Mouse (Mus musculus) common myeloid progenitor, adult 5-6 weeks (primary cell): ENCODE measurements around the gene Lrrc75b. TPM values are rescaled to one million over a fixed set of nuclear protein-coding genes. Genes with fewer than 3 reads are reported as not detected.

ENCODE experiments used
- ATAC-seq: replicated peaks from 2 replicates; pipeline ENCODE4 v1.8.0; 2016; ENCODE audit warnings: low read depth, mild to moderate bottlenecking, moderate TSS enrichment, inconsistent platforms; ENCODE audit not compliant: poor library complexity, severe bottlenecking
- total RNA-seq: library from RNA; stranded (forward); fragments of 200-1000, 187-1606 nt; gene quantifications from 2 replicates; pipeline ENCODE4 v1.2.3, GENCODE M21; 2017

Gene Lrrc75b
- total RNA-seq: not detected in 2 replicates

DNA sequence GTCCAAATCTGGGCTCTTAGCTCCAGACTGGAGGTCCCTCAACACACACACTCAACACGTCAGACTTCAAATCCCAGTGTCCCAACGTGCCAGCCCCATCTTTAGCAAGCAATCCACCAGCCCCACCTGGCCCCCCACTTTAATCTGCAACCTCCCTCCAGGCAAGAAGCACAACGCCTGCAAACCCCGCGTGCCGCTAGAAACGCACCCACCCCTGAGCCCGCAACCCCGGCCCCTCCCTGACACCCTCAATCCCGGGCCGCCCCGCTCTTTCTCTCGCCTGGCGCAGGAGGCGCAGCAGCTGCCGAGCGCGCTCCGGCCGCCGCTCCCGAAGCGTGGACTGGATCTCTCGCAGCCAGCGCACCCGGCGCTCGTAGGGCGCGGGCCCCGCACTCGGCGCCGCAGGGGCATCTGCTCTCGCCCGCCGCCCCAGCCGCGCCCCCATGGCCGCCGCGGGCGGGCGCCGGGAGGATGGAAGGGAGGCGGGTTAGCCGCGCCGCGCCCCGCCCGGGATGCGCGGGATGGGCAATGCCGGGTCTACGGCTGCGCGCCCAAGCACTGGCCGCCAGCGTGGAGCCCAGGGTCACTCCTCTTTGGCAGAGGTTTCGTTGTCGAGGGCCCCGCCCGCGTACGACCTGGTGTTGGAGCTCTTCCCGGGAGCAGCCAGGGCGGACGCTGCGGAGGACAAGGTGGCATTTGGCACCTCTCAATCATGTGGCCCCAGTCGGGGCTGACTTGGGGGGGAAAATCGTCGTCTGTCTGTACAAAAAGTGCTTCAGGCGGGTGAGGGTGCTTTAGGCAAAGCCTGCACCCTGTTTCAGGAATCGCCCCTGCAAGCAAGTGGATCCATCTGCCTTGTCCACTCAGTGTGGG is at the start of gene Lrrc75b:
TSS of gene Lrrc75b (minus strand) at position 655 of the 873 bp plus-strand sequence.
- peak; percentile 13 for ATAC-seq

DNA sequence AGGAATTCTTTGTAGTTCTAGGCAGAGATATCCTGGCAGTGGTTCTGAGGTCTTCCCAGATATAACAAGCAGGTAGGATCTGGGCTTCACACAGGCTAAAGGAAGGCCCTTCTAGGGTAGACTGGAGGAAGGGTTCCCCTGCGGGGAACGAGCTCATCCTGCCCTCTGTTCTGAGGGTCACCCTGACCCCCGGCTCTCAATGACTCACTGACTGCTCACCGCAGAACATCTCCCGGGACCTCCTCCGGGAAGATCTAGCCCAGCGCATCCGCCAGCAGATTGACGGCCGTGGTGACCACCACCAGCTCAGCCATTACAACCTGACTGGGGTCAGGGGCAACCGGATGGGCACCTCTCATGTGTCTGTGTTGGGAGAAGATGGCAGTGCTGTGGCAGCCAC is 48.8 kb upstream of the Lrrc75b start:
- ATAC-seq: no peak

DNA sequence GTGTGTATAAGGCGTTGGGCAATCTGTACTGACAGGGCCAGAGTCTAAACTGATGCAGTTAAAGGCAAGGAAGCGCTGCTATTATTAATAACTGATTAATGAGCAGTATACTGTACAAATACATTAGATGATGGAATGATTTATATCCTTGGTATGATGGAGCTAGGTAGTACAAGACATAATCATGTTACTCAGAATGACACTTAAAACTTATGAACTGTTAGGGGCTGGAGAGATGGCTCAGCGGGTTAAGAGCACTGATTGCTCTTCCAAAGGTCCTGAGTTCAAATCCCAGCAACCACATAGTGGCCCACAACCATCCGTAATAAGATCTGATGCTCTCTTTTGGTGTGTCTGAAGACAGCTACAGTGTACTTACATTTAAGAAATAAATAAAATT is 47.1 kb upstream of the Lrrc75b start:
- ATAC-seq: no peak

DNA sequence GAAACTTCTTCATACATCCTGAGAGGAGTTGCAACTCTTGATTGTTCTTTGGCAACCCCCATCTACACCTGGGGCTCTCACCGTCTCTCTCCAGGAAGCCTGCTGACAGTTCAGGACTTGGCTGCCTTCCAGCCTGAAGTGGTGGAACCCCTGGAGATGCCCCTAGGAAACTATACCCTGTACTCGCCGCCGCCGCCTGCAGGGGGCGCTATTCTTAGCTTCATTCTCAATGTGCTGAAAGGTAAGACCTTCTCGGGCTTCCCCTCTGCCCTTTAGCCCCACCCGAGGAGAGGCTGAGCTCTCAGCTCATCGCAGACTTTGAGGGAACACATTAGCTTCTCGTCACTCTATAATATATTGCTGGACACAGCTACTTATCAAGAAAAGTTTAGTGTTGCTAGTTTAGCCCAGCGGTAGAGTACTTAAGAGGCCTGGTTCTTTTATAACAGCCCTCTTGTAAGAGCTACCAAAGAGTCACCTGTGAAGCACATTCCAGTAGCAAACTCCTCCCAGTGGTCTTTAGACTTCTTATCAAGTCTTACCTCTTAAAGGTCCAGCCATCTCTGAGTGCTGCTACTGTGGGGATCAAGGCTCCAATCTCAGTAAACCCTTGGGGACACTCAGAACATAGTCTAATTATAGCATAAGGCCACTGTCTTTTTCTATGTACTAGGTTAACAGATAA is 45.2 kb upstream of the Lrrc75b start:
- no peak for ATAC-seq

DNA sequence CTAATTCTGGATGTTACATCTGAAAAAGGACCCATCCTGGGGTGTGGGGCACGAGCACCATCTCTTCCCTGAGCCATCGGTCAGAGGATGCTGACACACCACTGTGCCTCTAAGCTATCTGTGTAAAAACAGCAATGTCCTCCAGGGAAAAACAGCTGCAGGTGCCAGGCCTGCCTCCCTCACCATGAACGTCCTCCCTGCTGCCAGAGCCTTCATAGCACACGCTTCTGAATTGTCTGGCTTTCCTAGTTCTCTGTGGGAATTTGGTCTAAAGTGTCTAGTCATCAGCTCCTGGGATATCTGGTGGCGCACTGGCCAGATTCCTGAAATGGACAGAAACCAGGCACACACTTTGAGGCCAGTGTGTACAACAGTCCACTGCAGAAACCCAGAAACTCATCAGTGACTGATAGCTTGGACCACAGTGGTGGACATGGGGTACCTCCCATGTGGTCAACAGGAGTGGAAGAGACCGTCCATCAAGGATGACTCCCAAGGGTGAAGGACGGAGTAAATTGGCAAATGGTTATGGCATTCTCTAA is 40.1 kb upstream of the Lrrc75b start:
- ATAC-seq: no peak

DNA sequence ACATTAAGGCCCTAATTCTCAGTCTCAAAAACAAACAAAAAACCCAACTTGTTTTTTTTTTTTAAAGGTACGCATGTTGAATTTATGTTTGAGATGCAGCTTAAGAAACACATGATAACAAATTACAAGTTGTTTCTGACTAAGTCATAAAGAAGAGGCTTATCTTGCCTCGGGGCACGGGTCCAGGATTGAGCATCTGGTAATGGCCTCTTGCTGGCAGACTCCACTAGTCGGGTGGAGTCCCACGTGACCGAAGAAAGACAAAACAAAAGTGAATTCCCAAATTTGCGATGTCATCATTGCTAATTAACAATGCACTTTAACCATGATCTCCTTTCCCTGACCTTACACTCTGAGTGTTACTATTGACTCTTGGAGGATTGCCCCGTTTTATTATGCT is 35.9 kb upstream of the Lrrc75b start:
- no peak for ATAC-seq

DNA sequence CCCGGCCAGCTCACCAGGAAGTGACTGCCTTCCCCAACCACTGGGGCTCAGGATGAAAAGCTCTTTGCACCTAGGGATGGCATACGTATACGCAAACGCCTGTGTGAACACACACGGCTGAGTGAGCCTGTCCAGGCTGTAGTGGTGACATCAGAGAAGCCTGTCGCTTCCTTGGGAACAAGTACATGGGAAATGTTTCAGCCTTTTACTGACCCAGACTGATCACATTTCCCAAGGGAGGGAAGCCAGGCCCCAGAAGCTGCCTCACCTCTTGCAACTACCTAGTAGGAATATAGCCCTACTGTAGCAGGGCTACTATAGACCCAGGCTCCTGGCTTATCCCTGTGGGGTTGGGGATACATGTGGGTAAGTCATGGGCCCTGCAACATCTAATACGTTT is 32.5 kb upstream of the Lrrc75b start:
- ATAC-seq: no peak

DNA sequence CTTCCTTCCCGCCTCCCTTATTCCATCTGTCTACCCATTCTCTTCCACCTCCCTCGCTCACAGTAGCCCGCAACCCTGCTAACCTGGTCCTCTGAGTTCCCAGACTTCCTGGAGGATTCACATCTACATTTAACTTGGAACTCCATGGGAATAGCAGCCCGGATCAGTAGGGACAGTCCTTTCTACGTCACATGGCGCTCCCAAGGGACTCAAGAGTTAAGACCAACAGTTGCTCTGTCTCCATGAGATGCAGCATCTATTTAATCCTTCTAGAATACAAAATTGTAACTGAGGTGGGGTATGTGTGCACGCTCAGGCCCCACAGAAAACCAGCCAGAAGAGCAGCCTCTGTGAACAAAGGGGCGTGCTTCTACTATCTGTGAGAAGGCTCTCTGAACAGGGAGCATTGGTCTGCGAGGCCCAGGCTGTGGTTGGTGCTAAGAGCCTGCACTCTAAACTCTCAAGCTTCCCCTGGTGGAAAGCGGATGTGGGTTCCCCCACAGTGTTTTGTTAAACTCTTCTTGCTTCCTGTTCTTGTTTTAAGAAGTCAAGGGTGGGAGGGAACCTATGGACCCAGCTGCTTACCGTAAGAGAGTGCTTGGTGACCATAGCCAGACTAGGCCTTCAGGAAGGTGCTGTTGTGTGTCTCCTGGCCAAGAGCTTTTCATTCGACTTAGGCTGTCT is 31.2 kb upstream of the Lrrc75b start:
- ATAC-seq: peak; percentile 88

DNA sequence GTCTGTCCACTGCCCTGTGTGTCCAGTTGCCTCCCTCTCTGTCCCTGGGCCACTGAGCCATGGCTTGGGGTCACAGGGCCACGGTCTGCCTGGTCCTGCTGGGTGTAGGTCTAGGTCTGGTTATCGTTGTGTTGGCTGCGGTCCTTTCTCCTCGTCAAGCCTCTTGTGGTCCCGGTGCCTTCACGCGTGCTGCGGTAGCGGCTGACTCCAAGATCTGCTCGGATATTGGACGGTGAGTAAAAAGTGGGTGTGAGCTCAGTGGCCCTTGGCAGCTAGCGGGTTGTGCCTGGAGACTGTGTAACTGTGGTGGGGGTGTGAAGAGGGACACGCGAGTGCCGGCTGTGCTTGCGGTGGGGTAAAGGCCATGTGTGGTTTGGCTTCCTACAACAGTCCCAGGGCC is 29.5 kb upstream of the Lrrc75b start:
- peak; percentile 29 for ATAC-seq

DNA sequence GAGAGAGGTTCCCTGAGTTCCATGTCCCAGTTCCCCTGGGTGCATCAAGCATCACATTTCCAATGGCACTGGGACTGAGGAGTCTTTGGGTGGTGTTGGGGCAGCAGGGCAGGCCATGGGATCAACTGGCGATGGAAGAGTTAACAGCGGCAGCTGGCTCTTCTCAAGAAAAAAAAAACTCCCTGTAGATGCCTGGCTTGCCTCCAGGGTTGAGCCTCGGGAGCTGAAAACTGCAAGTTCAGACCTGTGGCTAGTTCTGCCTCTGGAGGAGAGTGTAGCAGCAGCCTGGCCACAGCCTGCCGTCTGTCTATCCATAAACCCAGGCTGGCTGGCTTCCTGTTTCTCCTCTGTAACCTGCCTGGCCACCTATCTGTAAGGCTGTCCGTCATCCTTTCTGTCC is 29.0 kb upstream of the Lrrc75b start, which contains the start of gene Ggt5:
TSS of gene Ggt5 (plus strand) at position 212 of the 400 bp plus-strand sequence.
- ATAC-seq: peak; percentile 39

DNA sequence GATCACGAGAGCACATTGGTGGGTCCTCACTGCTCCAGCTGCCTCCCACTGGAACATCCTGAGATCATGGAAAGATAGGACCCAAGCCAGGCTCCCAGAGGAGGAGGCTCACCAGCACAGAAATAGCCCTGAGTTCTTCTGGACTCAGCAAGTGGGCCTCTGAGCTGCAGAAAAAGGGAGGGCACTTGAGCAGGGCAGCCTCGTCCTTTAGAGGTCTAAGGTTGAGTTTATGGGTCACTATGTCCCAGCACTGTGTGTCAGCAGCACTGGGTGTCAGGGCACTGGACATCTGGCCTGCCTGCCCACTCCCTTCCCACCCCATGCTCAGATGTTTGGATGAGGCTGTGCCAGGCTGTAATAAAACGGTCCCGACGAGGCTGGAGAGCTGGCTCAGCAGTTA is 28.2 kb upstream of the Lrrc75b start:
- no peak for ATAC-seq

DNA sequence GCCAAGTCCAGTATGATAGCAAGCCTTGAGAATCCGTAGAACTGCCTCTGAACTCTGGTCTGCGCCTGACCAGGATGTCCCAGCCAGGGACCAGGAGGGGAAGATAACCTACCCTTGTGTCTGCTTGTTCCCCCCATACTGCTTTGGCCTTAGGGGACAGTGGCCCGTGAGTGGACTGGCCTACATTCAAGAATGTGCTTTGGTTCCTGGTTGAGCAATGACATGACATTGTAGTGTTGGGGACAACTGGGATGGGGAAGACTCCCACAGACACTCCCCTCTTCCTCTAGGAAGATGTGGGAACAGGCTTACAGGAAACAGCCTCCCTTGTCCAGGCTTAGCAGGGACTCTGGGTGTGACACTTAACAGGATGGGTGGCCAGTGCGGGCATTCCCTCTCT is 27.7 kb upstream of the Lrrc75b start:
- ATAC-seq: no peak

DNA sequence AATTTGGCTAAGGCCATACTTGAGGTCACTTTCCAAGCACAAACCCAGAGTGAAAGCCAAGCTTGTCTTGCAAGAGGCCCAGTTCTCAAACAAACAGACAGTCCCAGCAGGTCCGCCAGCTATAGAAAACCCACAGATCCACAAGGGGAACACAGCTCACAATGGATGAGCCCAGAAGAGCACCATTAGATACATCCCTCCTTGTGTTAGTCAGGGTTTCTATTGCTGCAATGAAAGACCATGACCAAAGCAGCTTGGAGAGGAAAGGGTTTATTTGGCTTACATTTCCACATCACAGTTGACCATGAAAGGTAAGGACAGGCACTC is 26.4 kb upstream of the Lrrc75b start:
- no peak for ATAC-seq

DNA sequence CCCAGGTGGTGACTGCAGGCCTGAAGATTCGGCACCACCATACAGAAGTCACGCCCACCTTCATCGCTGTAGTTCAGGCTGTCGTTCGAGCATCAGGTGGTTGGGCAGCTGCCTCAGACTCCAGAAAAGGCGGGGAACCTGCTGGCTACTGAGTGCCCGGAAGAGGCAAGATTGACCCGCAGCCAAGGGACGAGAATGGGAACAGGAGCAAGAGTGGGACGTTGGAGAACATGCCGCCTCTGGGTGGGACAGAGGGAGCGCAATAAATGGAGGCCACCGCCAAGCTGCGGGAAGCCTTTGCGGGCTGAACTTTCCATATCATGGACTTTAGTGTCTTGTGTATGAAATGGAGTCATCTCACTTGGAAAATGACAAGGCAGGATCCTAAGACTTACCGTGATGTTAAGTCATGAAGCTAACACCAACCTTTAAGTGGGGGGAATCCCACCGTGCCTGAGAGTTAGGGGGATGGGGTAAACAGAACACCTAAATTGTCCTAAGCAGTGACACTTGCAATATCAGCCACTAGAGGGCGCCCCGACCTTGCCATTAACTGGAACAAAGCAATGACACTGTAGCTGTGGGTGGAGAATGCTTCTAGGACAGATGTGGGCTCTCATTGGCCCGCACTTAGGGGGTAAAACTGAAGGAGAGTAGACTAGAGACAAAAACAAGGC is 25.9 kb upstream of the Lrrc75b start:
- peak; percentile 59 for ATAC-seq

DNA sequence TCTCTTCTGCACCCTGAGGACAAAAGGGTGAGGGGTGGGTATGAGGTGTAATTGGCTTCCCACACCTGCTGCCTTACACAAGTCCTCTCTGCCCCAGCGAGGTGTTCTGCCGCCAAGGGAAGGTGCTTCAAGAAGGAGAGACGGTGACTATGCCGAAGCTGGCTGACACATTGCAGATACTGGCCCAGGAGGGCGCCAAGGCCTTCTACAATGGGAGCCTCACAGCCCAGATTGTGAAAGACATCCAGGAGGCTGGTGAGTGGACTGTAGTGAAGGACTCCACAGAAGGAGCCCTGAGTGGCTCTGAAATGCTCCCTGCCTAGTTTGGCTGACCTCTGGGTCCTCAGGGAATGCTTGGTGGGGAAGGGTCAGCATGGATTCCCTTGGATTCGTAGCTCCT is 19.0 kb upstream of the Lrrc75b start:
- ATAC-seq: no peak

DNA sequence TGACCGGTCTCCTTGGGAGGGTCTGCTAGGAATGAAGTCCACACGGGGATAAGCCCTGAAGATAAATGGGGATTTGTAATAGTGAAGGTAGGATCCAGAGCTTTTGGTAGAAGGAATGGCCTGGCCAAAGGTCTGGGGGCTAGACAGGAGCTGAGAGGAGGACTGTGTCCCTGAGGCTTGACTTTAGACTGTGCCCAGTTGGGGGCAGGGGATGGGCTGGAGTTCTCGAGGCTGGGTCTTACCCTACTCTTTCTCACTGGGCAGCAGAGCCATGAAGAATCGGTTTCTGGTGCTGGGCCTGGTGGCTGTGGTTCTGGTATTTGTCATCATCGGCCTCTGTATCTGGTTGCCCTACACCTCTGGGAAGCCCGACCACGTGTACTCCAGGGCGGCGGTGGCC is 13.8 kb upstream of the Lrrc75b start:
- ATAC-seq: no peak

DNA sequence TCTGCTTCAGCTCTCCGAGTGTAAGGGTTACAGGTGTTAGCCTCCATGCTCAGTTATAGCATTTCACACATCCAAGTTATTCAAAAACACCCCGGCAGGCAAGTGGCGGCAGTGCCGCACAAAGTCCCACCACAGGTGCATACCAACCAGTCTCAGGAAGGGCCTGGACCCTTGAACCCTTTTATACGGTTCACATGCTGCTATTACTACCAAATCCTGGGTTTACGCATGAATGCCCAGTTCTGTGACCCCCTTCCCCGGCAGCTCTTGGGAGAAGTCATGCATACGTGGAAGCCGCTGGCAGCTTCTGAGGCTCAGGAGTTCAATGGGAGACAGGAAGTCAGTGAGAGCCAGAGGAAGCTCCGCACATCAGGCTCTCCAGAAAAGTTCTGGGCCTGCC is 13.1 kb upstream of the Lrrc75b start:
- ATAC-seq: no peak

DNA sequence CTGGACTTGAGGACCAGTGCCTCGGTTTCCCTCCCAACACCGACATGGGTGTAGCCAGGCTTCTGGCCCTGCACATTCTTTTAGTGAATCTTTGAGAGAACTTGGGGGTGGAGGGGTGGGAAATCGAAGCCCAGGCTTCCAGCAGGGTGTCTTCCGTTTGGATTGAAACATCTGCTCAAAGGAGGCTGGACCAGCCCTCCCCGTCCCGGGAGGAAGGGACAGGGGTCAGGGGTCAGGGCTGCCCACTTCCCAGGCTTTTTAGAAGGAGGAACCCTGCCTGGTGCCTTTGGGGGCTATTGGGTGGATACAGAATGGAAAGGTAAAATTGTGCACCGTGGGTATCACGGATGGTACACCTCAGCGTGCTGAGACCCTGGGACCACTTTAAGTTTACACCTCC is 11.8 kb upstream of the Lrrc75b start:
- ATAC-seq: no peak

DNA sequence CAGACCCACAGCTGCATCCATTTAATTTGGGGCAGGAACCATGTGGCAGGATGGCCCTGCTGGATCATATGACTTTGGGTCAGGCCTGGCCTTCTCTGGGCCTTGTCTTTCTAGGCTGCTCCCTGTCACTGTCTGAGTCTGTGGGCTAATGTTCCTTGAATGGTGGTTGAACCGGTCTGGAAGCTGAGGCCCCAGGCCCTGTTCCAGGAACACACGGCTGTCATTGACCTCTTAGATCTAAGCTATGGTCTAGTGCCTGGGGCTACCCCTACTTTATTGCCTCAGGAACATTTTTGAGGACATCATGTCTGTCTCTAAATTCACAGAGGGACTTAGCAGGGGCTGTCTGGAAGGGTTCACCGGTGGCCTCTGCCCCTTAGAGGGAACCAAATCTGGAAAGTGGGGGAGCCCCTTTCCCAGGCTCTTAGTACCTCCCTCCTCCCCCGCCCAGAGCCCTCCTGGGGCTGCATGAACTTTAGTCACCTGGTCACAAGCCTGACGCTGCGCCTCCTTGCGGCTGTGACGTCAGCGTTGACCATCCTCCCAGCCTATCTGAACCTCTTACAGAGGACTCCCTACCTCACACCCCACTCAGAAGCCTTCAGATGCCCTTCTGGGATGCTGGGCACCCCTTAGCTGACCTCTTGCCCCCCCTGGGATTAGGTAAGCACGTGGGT is 11.0 kb upstream of the Lrrc75b start:
- ATAC-seq: no peak

DNA sequence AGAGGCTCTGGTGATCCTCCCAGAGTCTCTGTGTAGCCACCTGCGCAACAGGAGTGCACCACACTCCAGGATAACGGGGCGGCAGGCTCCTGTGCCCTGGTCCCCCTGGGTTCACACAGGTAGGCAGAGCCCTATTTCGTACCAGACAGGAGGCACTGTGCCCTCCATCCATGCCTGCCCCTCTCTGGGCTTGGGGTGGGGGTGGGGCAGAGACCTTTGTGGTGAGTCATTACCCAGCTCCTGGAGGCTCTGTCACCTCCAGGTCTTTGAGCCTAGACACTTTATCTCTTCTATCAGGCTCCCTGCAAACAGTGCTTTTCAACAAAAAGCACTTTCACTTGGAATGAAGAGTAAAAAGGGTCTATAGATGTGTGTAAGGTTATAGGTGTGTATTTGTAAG is 8.7 kb upstream of the Lrrc75b start:
- no peak for ATAC-seq
